Mouse (Mus musculus) midbrain, postnatal 0 days (tissue): ENCODE data around the gene Nalcn. TPM values are rescaled to one million over a fixed set of nuclear protein-coding genes. Genes with fewer than 3 reads are reported as not detected.

Source experiments
- ATAC-seq: fragments of 200-750 bp; cut with Nextera tagmentation; 2 replicates; pipeline ENCODE4 v1.8.0; 2017; ENCODE audit warnings: moderate number of reproducible peaks, mild to moderate bottlenecking, moderate TSS enrichment, moderate library complexity; ENCODE audit not compliant: low FRiP score
- DNase-seq: peaks from one replicate; pipeline ENCODE4 v3.0.0-alpha.2; 2015; ENCODE audit warnings: low spot score
- H3K27ac ChIP-seq: fragments of 300-500 bp; sonication (generic); 2 replicates; pipeline ENCODE4 v1.5.1; 2014; ENCODE audit warnings: low read depth, mild to moderate bottlenecking, low read length, mixed read lengths
- H3K27me3 ChIP-seq: fragments of 300-500 bp; sonication (generic); 2 replicates; pipeline ENCODE4 v1.6.1; 2014; ENCODE audit warnings: low read length, control low read depth, mixed read lengths; ENCODE audit not compliant: insufficient read depth
- H3K36me3 ChIP-seq: fragments of 300-500 bp; sonication (generic); 2 replicates; pipeline ENCODE4 v1.6.1; 2014; ENCODE audit warnings: low read length, control low read depth, mixed read lengths; ENCODE audit not compliant: insufficient read depth
- H3K4me1 ChIP-seq: fragments of 300-500 bp; sonication (generic); 2 replicates; pipeline ENCODE4 v1.6.1; 2014; ENCODE audit warnings: mild to moderate bottlenecking, control low read depth, antibody characterized with exemption, low read length, mixed read lengths; ENCODE audit not compliant: insufficient read depth
- H3K4me2 ChIP-seq: fragments of 300-500 bp; sonication (generic); 2 replicates; pipeline ENCODE4 v1.6.1; 2014; ENCODE audit warnings: low read depth, mild to moderate bottlenecking, low read length, mixed read lengths; ENCODE audit not compliant: poor library complexity, severe bottlenecking
- H3K4me3 ChIP-seq: fragments of 300-500 bp; sonication (generic); 2 replicates; pipeline ENCODE4 v1.5.1; 2014; ENCODE audit warnings: low read depth, mild to moderate bottlenecking, low read length, moderate library complexity
- H3K9ac ChIP-seq: fragments of 300-500 bp; sonication (generic); replicated peaks from 2 replicates; pipeline ENCODE4 v1.6.1; 2014; ENCODE audit warnings: mild to moderate bottlenecking, low read length, moderate library complexity, mixed read lengths; ENCODE audit not compliant: poor library complexity, severe bottlenecking
- H3K9me3 ChIP-seq: fragments of 300-500 bp; sonication (generic); 2 replicates; pipeline ENCODE4 v1.6.1; 2016; ENCODE audit warnings: low read length, control low read depth
- CTCF ChIP-seq: IDR thresholded peaks from 2 replicates; pipeline ENCODE4 v1.5.1; 2016; ENCODE audit warnings: antibody characterized with exemption, mild to moderate bottlenecking
- WGBS: fragments of 180-500 bp; shearing (Covaris S2); extraction: QIAGEN DNeasy Blood & Tissue Kit; methylation state at CpG from one replicate; pipeline ENCODE4 v1.1.7; 2014; 5-methylcytosine and 5-hydroxymethylcytosine counted together
- polyA plus RNA-seq: library from polyadenylated mRNA; unstranded; fragments of >200 nt; fragmentation: Nextera tagmentation; extraction: Ambion mirVana; gene quantifications from 2 replicates; pipeline ENCODE4 v1.2.1, GENCODE M21; 2015
- total RNA-seq: library from RNA; depleted of rRNA; stranded (reverse); fragments of >200 nt; gene quantifications from 2 replicates; pipeline ENCODE4 v1.2.3, GENCODE M21; 2014

The Nalcn gene
- total and polyA plus RNA-seq, 2 experiments from 2014 or later: 15.0 to 46.5 TPM

- Histone ChIP-seq H3K27ac (no peak overlapping the region), H3K4me3 (no peak overlapping the region), H3K4me2 (no peak overlapping the region), H3K4me1 (no peaks in the 10 kb centered on the region), H3K9me3 (no peaks in the 10 kb centered on the region), H3K27me3 (no peaks in the 10 kb centered on the region), H3K36me3 (no peaks in the 10 kb centered on the region), H3K9ac (no peak overlapping the region)
- ATAC-seq: peak; percentile 65; the same call in 1 of the 2 replicates
- WGBS: 13% methylated on average over 9 of the region's 9 CpGs
- TF ChIP-seq CTCF: peak; percentile 91
- DNase-seq: peak; percentile 72
Observed at GRCm38 (mm10) chr14:123371522-123371921, 255.4 kb downstream of the Nalcn start.

- Histone ChIP-seq H3K4me1 (no peaks in the 10 kb centered on the region), H3K27me3 (no peaks in the 10 kb centered on the region), H3K4me3 (no peak overlapping the region), H3K27ac (no peak overlapping the region), H3K4me2 (no peak overlapping the region), H3K9me3 (no peaks in the 10 kb centered on the region), H3K9ac (no peak overlapping the region), H3K36me3 (no peaks in the 10 kb centered on the region)
- DNase-seq: no peak
- 91% methylated on average over 1 of the region's 1 CpGs for WGBS
- ATAC-seq: no peak
- TF ChIP-seq CTCF: no peak
Observed at GRCm38 (mm10) chr14:123359691-123360090, 267.3 kb downstream of the Nalcn start.

GRCm38 (mm10) chr14:123352973-123353372 is 274.0 kb downstream of the Nalcn start:
- ATAC-seq (peak; percentile 70), DNase-seq (peak; percentile 75)
- Histone ChIP-seq H3K4me2 (no peak overlapping the region), H3K27ac (no peak overlapping the region), H3K27me3 (no peaks in the 10 kb centered on the region), H3K4me1 (no peaks in the 10 kb centered on the region), H3K9me3 (no peaks in the 10 kb centered on the region), H3K4me3 (no peak overlapping the region), H3K9ac (no peak overlapping the region), H3K36me3 (no peaks in the 10 kb centered on the region)
- WGBS: 10% methylated on average over 6 of the region's 6 CpGs
- TF ChIP-seq CTCF: peak; percentile 83

- Histone ChIP-seq H3K27me3 (no peaks in the 10 kb centered on the region), H3K9me3 (no peaks in the 10 kb centered on the region), H3K27ac (no peak overlapping the region), H3K4me1 (no peaks in the 10 kb centered on the region), H3K36me3 (no peaks in the 10 kb centered on the region), H3K4me3 (no peak overlapping the region), H3K9ac (no peak overlapping the region), H3K4me2 (no peak overlapping the region)
- 24% methylated on average over 1 of the region's 1 CpGs for WGBS
- TF ChIP-seq CTCF: no peak
- DNase-seq: no peak
- no peak for ATAC-seq
Observed at GRCm38 (mm10) chr14:123331841-123332240, 295.1 kb downstream of the Nalcn start.

- Histone ChIP-seq H3K9ac (no peak overlapping the region), H3K9me3 (no peaks in the 10 kb centered on the region), H3K4me3 (no peak overlapping the region), H3K4me1 (no peaks in the 10 kb centered on the region), H3K27me3 (no peaks in the 10 kb centered on the region), H3K4me2 (no peak overlapping the region), H3K27ac (no peak overlapping the region), H3K36me3 (no peaks in the 10 kb centered on the region)
- no peak for ATAC-seq
- peak; percentile 57 for DNase-seq
- WGBS: 26% methylated on average over 1 of the region's 1 CpGs
- TF ChIP-seq CTCF: peak; percentile 60
Observed at GRCm38 (mm10) chr14:123314369-123314768, 312.6 kb downstream of the Nalcn start.

GRCm38 (mm10) chr14:123312371-123312770 is 314.6 kb downstream of the Nalcn start:
- Histone ChIP-seq H3K4me3 (no peak overlapping the region), H3K9me3 (no peaks in the 10 kb centered on the region), H3K27ac (no peak overlapping the region), H3K4me1 (no peaks in the 10 kb centered on the region), H3K27me3 (no peaks in the 10 kb centered on the region), H3K4me2 (no peak overlapping the region), H3K36me3 (no peaks in the 10 kb centered on the region), H3K9ac (no peak overlapping the region)
- ATAC-seq (no peak), DNase-seq (no peak)
- WGBS: 86% methylated on average over 4 of the region's 4 CpGs
- no peak for TF ChIP-seq CTCF
